Mouse (Mus musculus) left cerebral cortex, adult 11 months (tissue): ENCODE measurements at regions not wholly inside any gene's neighbourhood (a gene's known extent, or its start where the extent isn't known, plus 50 kb on each side); places are given as distances from the start of the nearest gene placed in this dataset.
A peak's percentile ranks its signal among the peaks of the same experiment; 100 is the strongest.

Source experiments
- DNase-seq: peaks from one replicate; pipeline ENCODE4 v3.0.0; 2022; ENCODE audit warnings: low spot score

DNA sequence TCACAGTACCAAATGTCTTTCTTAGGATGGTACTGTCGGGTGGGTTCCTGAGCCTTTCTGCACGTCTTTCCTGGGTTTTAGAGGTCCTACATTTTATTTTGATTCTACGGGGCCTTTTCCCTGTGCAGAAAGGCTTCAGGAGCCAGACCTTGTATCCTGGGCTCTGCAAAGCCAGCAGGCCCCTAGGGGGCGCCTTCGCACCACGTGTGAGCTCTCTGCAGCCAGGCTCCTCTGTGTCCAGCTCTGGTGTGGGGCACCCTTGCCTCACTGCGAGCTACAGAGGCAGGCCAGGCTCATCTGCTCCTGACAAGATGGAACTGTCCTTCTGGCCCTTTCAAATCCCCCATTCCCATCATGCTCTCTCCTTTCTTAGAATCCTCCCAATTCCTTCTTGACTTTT is 53.3 kb upstream of the Usp3 start:
- DNase-seq: peak; percentile 84

DNA sequence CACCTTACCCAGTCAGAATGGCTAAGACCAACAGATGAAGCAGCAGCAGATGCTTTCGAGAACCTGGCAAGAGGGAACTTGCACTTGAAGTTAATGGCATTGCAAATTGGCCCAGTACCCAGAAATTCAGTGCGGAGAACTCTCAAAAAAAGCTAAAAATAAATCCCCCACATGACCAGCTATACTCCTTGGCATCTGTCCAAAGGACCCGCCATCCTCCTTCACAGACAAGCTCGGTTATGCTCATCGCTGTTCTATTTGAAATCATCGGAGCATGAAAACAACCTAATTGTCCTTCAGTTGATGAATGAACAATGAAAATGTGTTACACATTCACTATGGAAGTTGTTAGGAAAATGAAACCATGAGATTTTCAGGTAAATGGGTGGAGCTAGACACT is 58.4 kb upstream of the Usp3 start:
- no peak for DNase-seq

- no peak for DNase-seq
Measured at GRCm38 (mm10) chr9:66657116-66657758, 56.2 kb upstream of the Car12 start.

- DNase-seq: no peak
Measured at GRCm38 (mm10) chr9:66658707-66659242, 54.7 kb upstream of the Car12 start.

DNA sequence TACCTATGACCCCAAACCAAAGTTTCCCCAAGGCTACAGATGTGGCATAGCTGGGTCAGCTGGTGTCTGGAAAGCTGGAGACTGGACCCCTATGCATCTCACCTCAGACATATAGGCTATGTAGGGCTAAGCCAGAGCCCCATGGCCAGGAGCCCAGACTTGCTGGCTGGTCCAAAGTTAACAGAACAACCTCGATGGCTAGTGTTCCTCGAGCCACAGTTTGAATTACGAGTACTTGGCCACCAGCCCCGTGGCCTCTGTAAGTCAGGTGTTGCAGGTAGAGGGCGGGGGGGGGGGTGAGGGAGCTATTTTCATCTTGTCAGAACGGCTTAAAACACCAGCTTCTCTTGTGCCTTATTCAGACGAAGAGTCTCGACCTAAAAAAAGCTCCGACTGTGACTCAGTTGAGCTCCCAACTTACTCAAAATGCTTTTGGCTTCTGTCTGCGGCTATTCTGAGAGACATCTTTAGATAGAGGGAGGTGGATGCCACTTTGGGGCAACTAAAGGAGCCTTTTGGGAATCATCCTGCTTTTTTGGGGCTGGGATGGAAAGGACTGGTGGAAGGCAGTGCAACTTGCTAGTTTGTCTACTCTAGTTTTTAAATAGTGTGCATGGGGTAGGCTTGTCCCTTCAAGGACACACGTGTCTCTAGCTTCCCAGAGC is 53.6 kb upstream of the Car12 start:
- peak; percentile 27 for DNase-seq

- no peak for DNase-seq
Measured at GRCm38 (mm10) chr9:66661596-66661995, 51.9 kb upstream of the Car12 start.

DNA sequence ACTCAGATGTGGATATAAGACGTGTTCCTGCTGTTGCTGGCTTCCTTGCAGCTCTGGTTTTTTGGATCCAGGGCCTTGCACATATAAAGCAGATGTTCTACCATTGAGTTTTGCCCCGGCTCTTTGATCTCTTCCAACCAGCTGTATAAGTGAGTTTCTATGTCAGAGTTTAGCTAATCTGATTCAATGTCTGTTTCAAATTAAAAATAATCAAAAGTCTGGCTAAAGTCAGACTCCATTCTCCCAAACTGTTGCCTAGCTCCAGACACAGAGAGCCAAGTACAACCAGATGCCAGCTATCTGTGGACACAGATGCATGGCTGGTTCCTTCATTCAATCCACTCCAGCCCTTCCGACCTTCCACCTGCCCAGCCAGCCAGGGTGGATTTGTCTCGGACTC is 51.0 kb upstream of the Car12 start:
- DNase-seq: no peak
